Mouse (Mus musculus): ENCODE results near the gene Tob2. TPM values are rescaled to one million over a fixed set of nuclear protein-coding genes. Genes with fewer than 3 reads are reported as not detected.

The Tob2 gene
- 13.6 and 13.8 TPM in 2 replicates for polyA plus RNA-seq (2012; rRNA removed)

DNA sequence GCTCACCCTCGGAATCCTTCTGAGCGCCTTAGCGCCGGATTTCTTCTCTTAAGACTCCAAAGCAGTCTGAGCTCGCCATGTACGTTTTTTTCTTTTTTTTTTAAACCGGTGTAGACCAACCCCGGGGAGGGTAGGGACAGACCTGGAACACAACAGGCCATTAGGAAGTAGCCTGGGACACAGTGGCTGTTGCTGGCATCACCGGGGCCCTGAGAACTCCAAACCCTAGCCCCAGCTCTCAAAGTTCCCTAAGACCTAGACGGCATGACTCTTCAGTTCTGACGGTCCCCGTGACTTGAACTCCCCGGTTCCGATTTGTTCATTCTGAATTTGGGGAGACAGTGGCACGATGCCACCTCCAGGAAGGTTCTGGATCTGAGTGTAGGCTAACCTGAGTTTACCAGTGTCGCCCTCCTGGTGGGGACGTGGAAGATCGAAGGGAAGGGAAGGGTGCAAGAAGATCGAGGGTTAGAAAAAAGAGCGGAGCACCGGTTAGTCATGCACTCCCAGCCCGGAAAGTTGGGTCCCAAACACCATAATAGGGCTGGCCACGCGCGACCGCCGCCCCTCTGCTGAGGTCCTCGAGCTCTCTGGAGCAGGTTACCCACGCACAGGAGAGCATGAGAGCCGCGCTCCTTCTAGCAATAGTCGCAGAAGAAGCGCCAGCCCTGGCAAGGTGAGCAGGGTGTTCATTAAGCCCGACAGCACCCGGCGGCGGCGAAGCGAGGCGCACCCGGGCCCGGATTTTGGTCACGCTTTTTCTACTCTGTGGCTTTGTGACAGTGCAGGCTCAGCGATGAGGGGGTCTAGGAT lies at the start of gene Tob2:
Tob2 (minus strand) TSS at position 280 of the 813 bp plus-strand sequence.

DNA sequence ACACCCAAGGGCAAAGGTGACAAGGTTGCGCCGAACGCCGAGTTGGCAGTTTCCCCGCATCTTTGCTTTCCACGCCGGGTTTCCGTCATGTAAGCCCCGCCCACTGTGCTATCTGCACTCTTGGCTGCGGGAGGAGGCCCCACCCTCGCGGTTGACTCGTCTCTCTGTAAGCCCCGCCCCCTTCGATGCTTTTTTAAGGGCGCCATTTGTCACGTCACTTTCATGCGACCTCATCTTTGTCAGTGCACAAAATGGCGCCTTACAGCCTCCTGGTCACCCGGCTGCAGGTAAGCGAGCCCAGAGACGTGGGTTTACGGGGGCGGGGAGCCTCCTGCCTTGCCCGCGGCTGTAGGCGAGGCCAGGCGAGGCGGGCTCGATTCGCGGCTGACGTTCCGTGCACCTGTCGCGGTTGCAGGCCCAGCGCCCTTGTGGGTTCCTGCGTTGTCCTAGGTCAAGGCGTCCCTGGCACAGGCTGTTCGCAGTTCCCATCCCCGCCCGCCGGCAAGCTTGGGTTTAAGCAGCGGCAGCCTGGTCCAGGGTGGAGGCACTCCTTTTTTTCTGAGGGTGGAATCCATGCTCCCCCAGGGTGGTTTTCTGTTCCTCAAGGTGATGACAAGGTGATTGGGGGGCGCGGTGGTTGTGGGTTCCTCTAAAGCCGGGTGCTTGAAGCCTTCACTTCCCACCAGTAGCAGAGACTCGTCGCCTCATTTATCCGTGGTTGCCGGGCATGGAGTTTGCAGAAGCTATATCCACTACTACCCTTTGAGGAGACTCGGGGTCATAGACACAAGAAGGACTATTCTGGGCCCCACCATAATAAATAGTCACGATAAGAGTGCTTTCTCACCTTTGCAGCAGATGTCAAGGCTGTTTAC lies 13.9 kb upstream of the Tob2 start, which contains the start of gene Aco2:
Aco2 (plus strand) TSS at position 48 of the 875 bp plus-strand sequence.

DNA sequence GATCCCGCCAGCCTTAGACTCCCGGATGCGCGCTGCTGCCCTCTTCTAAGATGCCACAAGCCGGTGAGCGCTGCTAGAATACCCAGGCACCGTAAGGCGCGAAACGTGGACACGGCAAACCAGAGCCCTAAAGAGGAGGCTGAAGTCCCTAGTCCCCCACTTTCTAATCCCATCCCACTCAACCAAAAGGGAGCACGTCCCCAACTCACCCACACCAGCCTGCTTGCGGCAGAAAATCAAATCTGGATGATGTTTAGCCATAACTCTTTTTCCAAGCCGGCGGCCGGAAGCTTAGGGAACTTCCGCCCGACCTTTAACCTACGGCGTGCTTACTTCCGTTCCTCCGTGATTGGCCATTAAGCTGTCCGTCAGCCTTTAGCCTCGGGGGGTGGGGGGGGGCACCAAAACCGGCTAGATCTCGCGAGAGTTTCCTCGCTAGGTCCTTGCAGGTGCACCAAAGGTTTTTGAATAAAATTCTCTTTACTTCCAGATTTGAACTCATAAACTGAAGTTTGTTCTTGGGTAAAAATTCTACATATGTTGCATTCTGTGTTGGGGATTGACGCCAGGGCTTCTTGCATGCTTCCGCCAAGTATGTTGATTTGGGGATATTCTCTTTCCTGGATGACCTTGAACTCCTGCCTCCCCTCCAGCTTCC lies 13.1 kb upstream of the Tob2 start, which contains the start of gene Phf5a:
Phf5a (minus strand) TSS at position 308 of the 658 bp plus-strand sequence.

DNA sequence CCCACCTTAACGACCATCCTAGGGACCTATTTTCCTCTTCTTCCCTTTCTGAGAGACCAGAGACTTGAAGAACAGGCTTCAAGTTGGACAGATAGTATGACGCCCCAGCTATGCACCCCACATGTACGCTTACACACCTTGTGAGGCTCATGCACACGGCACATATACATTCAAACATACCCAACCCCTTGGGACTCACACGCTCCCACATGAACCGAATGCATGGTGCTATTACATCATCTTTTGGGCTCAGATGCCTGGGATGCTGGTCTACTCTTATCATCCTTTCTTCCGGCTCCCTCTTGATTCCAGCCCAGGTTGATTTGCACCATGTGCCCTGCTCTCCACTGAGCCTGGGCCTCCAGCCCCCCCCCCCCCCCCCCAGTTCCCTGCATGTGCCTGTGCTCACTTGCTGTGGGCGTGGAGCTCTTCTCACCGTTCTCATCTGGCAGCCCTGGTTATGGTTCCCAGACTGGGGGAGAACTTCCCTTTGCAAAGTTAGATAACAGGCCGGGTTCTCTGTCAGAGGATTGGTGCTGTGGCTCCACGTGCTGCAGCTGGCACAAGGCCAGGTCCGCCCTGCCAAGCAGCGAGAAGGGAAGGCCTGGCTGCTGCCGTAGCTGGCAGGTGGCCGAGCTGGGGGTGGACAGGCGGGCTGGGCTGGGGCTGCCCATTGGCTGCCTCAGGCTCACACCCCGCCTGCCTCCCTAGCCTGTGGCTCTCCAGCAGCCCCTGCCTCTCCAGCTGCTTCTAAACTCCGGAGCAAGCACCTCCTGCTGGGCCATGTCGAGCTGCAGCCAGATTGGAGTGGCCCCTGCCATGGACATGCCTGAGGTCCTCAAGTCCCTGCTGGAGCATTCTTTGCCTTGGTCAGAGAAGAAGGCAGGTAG lies 56.4 kb downstream of the Tob2 start, which contains the start of gene Tef:
Tef (plus strand) TSS at position 421 of the 890 bp plus-strand sequence.

Other genes with a start within 250 kb of the Tob2 start
- gene L3mbtl2, start 194.9 kb downstream of the Tob2 start, polyA plus RNA-seq (2012; rRNA removed), result 4.5 and 5.4 TPM in 2 replicates
- 3.8 and 7.7 TPM in 2 replicates for gene Chadl, start 161.5 kb downstream of the Tob2 start, polyA plus RNA-seq (2012; rRNA removed)
- gene Zc3h7b, start 113.7 kb downstream of the Tob2 start, polyA plus RNA-seq (2012; rRNA removed), result 8.7 and 9.2 TPM in 2 replicates
- gene Rangap1, start 113.3 kb downstream of the Tob2 start, polyA plus RNA-seq (2012; rRNA removed), result 14.0 and 16.3 TPM in 2 replicates
- 5.7 and 6.1 TPM in 2 replicates for gene Tef, start 56.4 kb downstream of the Tob2 start, polyA plus RNA-seq (2012; rRNA removed)
- 20.7 and 21.6 TPM in 2 replicates for gene Phf5a, start 13.1 kb upstream of the Tob2 start, polyA plus RNA-seq (2012; rRNA removed)
- 137 and 147 TPM in 2 replicates for gene Aco2, start 13.5 kb upstream of the Tob2 start, polyA plus RNA-seq (2012; rRNA removed)
- gene Polr3h, start 67.4 kb upstream of the Tob2 start, polyA plus RNA-seq (2012; rRNA removed), result 4.3 TPM in 2 replicates
- gene Csdc2, start 78.0 kb upstream of the Tob2 start, polyA plus RNA-seq (2012; rRNA removed), result 4.6 and 4.8 TPM in 2 replicates
- gene Pmm1, start 102.1 kb upstream of the Tob2 start, polyA plus RNA-seq (2012; rRNA removed), result 30.1 and 41.6 TPM in 2 replicates
- not detected in 2 replicates for gene 1700029P11Rik, start 121.7 kb upstream of the Tob2 start, polyA plus RNA-seq (2012; rRNA removed)
- gene Xrcc6, start 129.0 kb upstream of the Tob2 start, polyA plus RNA-seq (2012; rRNA removed), result 5.4 and 5.5 TPM in 2 replicates
- 16.3 and 33.1 TPM in 2 replicates for gene Desi1, start 175.1 kb upstream of the Tob2 start, polyA plus RNA-seq (2012; rRNA removed)
- gene Snu13, start 188.8 kb upstream of the Tob2 start, polyA plus RNA-seq (2012; rRNA removed), result 22.7 and 26.4 TPM in 2 replicates
- not detected in 2 replicates for gene 4930407I10Rik, start 200.4 kb upstream of the Tob2 start, polyA plus RNA-seq (2012; rRNA removed)
- 0.04 TPM in 1 of 2 replicates, not detected in the other for gene Mei1, start 211.2 kb upstream of the Tob2 start, polyA plus RNA-seq (2012; rRNA removed)